Mouse (Mus musculus) kidney, embryonic 16.5 days (tissue): ENCODE results near the gene Usp46. TPM values are rescaled to one million over a fixed set of nuclear protein-coding genes. Genes with fewer than 3 reads are reported as not detected.
A peak's percentile ranks its signal among the peaks of the same experiment; 100 is the strongest.

Experiments
- ATAC-seq: fragments of 200-750 bp; cut with Nextera tagmentation; 2 replicates; pipeline ENCODE4 v1.8.0; 2017; ENCODE audit warnings: moderate TSS enrichment; ENCODE audit not compliant: low FRiP score, low TSS enrichment
- H3K27ac ChIP-seq: fragments of 300-500 bp; sonication (generic); 2 replicates; pipeline ENCODE4 v1.5.1; 2014; ENCODE audit warnings: low read length
- H3K27me3 ChIP-seq: fragments of 300-500 bp; sonication (generic); 2 replicates; pipeline ENCODE4 v1.6.1; 2014; ENCODE audit warnings: low read length, control low read depth, mixed read lengths; ENCODE audit not compliant: insufficient read depth
- H3K36me3 ChIP-seq: fragments of 300-500 bp; sonication (generic); 2 replicates; pipeline ENCODE4 v1.6.1; 2014; ENCODE audit warnings: low read length, control low read depth, mixed read lengths; ENCODE audit not compliant: insufficient read depth
- H3K4me1 ChIP-seq: fragments of 300-500 bp; sonication (generic); 2 replicates; pipeline ENCODE4 v1.6.1; 2014; ENCODE audit warnings: low read length, control low read depth, mixed read lengths; ENCODE audit not compliant: insufficient read depth
- H3K4me2 ChIP-seq: fragments of 300-500 bp; sonication (generic); replicated peaks from 2 replicates; pipeline ENCODE4 v1.6.1; 2014; ENCODE audit warnings: low read depth, low read length
- H3K4me3 ChIP-seq: fragments of 300-500 bp; sonication (generic); 2 replicates; pipeline ENCODE4 v1.5.1; 2014; ENCODE audit warnings: mild to moderate bottlenecking, low read length
- H3K9ac ChIP-seq: fragments of 300-500 bp; sonication (generic); replicated peaks from 2 replicates; pipeline ENCODE4 v1.6.1; 2014; ENCODE audit warnings: low read length
- H3K9me3 ChIP-seq: fragments of 300-500 bp; sonication (generic); 2 replicates; pipeline ENCODE4 v1.6.1; 2016; ENCODE audit warnings: low read length, control low read depth
- WGBS: fragments of 180-500 bp; shearing (Covaris S2); extraction: QIAGEN DNeasy Blood & Tissue Kit; methylation state at CpG from one replicate; pipeline ENCODE4 v1.1.7; 2014; 5-methylcytosine and 5-hydroxymethylcytosine counted together
- polyA plus RNA-seq: library from polyadenylated mRNA; unstranded; fragments of >200 nt; fragmentation: Nextera tagmentation; extraction: Ambion mirVana; gene quantifications from 2 replicates; pipeline ENCODE4 v1.2.1, GENCODE M21; 2015

Usp46 gene
- polyA plus RNA-seq, 1 experiment from 2014 or later = 27.3 TPM

DNA sequence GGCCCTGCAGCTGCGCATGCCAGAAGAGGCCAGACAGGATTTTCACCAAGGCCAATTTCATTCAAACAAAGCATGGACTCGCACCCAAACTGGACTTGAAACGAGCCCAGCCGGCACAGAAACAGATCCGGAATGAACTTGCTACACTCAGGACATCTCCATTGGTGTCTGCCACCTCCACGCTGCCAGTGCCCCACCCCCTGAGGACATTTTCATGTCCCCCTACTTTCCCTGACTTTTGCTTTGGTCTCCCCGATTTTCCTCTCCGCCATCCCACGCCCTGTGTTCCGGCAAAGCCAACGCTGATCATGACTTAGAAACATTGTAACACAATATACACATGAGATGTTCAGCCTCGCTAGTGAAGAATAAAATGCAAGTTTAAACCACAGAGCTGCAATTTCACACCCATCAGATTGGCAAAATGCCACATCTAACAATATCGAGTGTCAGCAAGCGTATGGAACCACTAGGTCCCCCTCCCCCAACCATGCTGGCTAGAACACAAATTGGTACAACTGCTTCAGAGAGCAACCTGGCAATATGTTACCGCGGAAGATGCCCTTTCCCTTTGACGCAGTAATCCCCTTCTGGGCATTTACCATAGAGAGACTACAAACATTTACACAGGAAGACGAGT is 6.7 kb downstream of the Usp46 start:
- no peak for ATAC-seq
- 76% methylated on average over 18 of the region's 18 CpGs for WGBS
- no peaks in the 10 kb centered on the region for H3K27me3 ChIP-seq
- no peak overlapping the region for H3K9ac ChIP-seq
- no peaks in the 10 kb centered on the region for H3K9me3 ChIP-seq
- H3K4me3 ChIP-seq = no peak overlapping the region
- H3K4me2 ChIP-seq = no peak overlapping the region
- H3K27ac ChIP-seq = 0 out of 2 replicates have a peak overlapping the region, but pooled peaks have one; percentile 24
- no peaks in the 10 kb centered on the region for H3K36me3 ChIP-seq
- peaks cover 57% of the 10 kb centered on the region for H3K4me1 ChIP-seq

DNA sequence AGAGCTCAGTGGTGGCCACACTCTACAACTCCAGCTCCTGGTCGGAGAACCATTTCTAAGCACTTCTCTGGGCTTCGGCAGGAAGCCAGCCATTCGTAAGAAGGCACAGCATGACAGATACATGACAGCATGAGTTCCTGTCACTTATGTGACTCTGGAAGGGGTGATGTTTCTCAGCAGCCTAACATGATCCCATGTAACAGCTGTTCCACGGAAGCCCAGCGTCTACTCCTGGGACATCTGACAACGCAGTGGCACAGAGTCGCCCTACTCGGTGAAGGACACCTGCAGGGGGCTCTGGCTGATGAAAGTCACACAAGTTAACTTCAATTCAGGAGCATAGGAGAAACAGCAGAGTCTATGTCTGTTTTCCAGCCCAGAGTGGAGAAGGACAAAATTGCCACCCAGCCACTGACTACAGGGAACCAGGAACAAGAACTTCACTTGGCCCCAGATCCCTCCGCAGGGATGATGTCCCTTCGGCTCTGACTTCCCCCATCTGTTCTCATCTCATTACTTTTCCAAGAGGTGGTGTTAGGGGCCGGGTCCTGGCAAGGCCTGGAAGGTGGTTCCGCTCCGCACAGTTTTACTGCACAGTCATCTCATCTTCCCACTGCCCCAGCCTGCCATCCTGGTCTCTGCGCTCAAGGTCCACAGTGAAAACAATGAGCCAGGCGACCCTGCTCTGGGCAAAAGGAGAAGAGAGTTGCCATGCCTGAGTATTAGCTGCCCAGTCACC is 15.9 kb downstream of the Usp46 start:
- 0 out of 2 replicates have a peak, but pooled peaks have one; percentile 40 for ATAC-seq
- H3K36me3 ChIP-seq = peaks cover 2% of the 10 kb centered on the region; the same call in 1 of the 2 replicates
- H3K27ac ChIP-seq = no peak overlapping the region
- no peak overlapping the region for H3K4me3 ChIP-seq
- no peaks in the 10 kb centered on the region for H3K9me3 ChIP-seq
- 50% methylated on average over 15 of the region's 15 CpGs for WGBS
- H3K4me1 ChIP-seq = peaks cover 19% of the 10 kb centered on the region
- no peaks in the 10 kb centered on the region for H3K27me3 ChIP-seq
- no peak overlapping the region for H3K9ac ChIP-seq
- H3K4me2 ChIP-seq = no peak overlapping the region

DNA sequence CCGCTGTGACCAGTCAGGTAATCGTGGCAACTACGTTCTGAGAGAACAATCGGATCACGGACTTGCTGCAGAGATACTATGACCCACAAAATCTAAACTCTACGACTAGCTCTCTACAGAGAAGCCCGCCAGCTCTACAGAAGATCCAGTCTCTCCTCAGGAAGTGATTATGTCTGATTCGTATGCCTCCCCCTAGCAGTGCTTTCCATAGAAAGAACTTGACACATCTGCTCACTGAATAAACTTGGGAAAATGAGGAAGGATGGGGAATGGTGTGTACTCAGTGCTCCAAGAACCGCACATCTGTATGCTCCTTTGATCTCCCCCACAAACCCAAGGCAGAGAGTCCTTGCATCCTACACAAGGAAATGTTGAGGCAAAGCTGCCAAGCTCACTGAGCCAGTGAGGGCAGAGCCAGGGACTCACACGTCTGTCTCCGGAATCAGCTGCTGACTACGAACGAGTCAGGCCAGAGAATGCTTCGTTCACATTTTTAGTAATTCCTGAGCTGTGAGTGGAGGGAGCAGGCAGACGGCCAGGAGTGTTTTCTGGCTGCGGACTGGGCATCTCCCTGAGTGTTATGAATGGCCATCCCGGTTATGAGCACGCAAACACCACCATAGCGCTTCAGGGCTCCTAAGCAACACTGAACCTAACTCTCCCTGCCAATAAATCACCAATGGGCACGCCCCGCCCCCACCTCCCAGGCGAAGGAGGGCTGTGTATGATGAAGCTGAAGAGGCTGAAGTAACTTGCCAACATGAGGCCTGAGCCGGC is 16.6 kb downstream of the Usp46 start:
- Histone ChIP-seq H3K27ac (no peak overlapping the region), H3K36me3 (peaks cover 4% of the 10 kb centered on the region; the same call in 1 of the 2 replicates), H3K4me3 (no peak overlapping the region), H3K4me2 (no peak overlapping the region), H3K9ac (no peak overlapping the region), H3K9me3 (no peaks in the 10 kb centered on the region), H3K27me3 (no peaks in the 10 kb centered on the region), H3K4me1 (peaks cover 15% of the 10 kb centered on the region)
- WGBS = 65% methylated on average over 23 of the region's 23 CpGs
- ATAC-seq = peak; percentile 16; the same call in 1 of the 2 replicates

DNA sequence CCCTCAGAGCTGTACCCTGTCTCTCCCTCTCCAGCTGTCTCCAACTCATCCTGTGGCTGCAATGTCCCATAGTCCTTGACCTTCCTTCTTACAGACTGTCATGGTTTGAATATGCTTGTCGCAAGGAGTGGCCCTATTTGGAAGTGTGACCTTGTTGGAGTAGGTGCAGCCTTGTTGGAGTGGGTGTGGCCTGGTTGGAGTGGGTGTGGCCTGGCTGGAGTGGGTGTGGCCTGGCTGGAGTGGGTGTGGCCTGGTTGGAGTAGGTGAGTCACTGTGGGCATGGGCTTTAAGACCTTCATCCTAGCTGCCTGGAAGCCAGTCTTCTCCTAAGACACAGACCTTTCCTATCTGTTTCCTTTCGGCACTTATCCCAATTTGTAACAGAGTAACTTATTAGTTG is 17.3 kb downstream of the Usp46 start:
- H3K4me3 ChIP-seq = no peak overlapping the region
- WGBS = 97% methylated on average over 2 of the region's 2 CpGs
- H3K9ac ChIP-seq = no peak overlapping the region
- no peak overlapping the region for H3K27ac ChIP-seq
- peaks cover 4% of the 10 kb centered on the region; the same call in 1 of the 2 replicates for H3K36me3 ChIP-seq
- no peak for ATAC-seq
- peaks cover 16% of the 10 kb centered on the region for H3K4me1 ChIP-seq
- H3K9me3 ChIP-seq = no peaks in the 10 kb centered on the region
- no peaks in the 10 kb centered on the region for H3K27me3 ChIP-seq
- H3K4me2 ChIP-seq = no peak overlapping the region

DNA sequence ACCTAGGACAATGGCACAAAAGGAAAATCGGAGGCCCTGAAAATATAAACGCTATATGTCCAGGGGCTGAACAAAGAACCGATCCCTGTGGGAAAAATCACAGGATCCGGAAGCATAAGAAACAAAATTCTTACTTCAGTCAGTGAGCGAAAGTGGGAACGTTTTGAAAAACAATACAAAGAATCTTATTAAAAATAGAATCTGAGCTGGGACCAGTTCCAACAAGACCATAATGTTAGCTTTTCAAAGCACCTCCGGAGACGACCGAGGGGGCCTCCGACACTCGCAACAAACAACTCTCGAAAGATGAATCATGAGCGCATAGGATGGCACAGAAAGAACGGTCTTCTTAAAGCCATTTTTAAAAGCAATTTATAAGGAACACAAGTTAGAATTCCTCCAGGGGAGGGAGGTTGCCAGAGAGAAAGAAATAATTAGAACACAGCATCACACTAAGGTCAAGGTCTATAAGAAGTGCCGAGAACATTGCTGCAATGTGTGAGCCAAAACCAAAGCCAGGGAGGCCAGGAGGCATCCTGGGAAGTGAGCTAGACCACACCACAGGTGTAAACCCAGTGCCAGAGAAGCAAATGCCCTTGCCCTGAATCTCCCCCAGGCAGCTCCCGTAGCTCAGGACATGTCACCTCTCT is 19.3 kb downstream of the Usp46 start:
- H3K4me2 ChIP-seq = no peak overlapping the region
- no peaks in the 10 kb centered on the region for H3K9me3 ChIP-seq
- H3K36me3 ChIP-seq = peaks cover 4% of the 10 kb centered on the region; the same call in 1 of the 2 replicates
- H3K4me1 ChIP-seq = peaks cover 25% of the 10 kb centered on the region
- ATAC-seq = no peak
- H3K27me3 ChIP-seq = no peaks in the 10 kb centered on the region
- 70% methylated on average over 16 of the region's 16 CpGs for WGBS
- H3K4me3 ChIP-seq = no peak overlapping the region
- H3K9ac ChIP-seq = no peak overlapping the region
- H3K27ac ChIP-seq = no peak overlapping the region

DNA sequence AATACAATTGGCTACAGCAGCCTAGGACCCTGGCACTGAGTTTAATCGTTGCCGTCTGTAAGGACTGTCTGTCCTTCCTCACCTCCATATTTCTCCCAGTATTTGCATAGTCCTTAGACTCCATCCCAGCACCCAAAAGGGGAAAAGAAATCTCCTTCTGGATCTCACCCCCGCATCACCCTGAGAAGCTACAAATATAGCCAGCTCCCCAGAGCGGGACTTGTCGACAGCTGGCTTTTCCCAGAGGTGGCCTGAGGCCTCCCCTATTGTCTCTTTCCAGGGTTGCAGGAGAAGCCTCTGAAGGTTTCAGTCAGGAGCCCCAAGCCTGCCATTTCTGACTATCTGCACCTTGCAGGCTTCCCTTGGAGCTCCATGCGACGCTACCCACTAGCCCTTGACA is 23.6 kb downstream of the Usp46 start:
- no peak for ATAC-seq

DNA sequence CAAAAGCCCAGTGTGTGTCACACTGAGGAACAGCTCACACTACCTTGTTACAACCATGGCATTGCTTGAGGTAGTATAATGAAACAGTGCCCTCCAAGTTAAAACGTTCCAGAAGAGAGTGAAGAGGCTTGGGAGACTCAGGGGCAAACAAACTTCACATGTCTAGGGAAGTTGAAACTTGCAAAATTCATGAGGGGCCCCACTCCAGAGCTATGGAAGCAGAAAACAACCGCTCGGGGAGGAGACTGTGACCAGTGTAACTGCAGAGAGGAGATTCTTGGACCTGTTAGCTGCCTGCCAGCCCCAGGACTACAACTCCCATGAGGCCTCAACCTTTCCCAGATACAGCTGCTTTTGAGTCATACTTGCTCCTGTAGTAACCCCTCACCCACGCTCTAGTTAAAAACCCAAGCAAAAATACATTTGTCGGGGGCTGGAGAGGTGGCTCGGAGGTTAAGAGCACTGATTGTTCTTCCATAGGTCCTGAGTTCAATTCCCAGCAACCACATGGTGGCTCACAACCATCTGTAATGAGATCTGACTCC is 25.4 kb downstream of the Usp46 start:
- H3K4me1 ChIP-seq = peaks cover 22% of the 10 kb centered on the region
- no peak overlapping the region for H3K4me2 ChIP-seq
- H3K27me3 ChIP-seq = no peaks in the 10 kb centered on the region
- no peak for ATAC-seq
- no peak overlapping the region for H3K9ac ChIP-seq
- no peak overlapping the region for H3K27ac ChIP-seq
- H3K4me3 ChIP-seq = no peak overlapping the region
- WGBS = 56% methylated on average over 6 of the region's 6 CpGs
- H3K9me3 ChIP-seq = no peaks in the 10 kb centered on the region
- H3K36me3 ChIP-seq = peaks cover 4% of the 10 kb centered on the region; the same call in 1 of the 2 replicates

More for the DNA sequence above, 23.6 kb downstream of the Usp46 start:
- no peaks in the 10 kb centered on the region for H3K9me3 ChIP-seq
- no peak overlapping the region for H3K9ac ChIP-seq
- H3K27ac ChIP-seq = no peak overlapping the region
- H3K36me3 ChIP-seq = peaks cover 4% of the 10 kb centered on the region; the same call in 1 of the 2 replicates
- no peak overlapping the region for H3K4me3 ChIP-seq
- H3K4me2 ChIP-seq = no peak overlapping the region
- peaks cover 22% of the 10 kb centered on the region for H3K4me1 ChIP-seq
- 68% methylated on average over 7 of the region's 7 CpGs for WGBS
- H3K27me3 ChIP-seq = no peaks in the 10 kb centered on the region

DNA sequence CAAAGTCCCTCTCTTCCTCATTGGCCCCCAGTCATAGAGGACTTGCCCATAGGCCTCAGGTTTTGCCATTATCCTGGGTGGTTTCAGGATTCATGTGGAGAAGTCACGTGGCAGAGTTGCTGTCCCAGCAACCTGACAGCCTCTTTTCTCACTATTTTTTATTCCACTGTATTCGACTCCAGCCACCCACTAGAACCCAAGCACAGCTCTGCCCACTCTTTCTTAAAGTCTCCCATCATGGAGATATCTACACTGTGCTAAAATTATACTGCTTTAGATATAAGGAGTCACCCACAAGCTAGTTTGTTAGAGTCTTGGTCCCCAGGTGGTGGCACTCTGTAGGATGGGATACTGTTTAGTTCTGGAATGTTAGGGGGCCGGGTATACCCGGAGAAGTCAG is 27.7 kb downstream of the Usp46 start:
- H3K9me3 ChIP-seq = no peaks in the 10 kb centered on the region

DNA sequence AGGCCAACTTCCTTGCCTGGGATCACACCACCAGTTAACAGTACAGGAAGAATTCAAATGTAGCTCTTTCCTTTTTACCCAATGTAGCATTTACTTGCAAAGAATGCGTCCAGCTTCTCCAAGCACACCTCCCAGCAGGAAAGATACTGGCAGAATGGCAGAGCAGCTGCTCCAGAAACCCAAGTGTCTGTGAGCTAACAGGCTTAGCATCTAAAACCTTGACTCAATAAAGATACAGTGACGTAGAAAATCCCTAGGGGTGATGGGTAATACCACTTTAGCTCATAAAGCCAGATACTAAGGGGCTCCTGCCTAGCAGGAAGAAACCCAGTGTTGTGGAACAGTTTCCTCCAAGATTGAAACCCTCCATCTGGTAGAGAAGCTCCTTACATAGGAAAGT is 32.8 kb downstream of the Usp46 start:
- Histone ChIP-seq H3K4me2 (no peak overlapping the region), H3K27me3 (no peaks in the 10 kb centered on the region), H3K4me1 (0 out of 2 replicates have a peak, but pooled peaks cover 2% of the 10 kb centered on the region), H3K9ac (no peak overlapping the region), H3K27ac (no peak overlapping the region), H3K4me3 (no peak overlapping the region), H3K9me3 (no peaks in the 10 kb centered on the region), H3K36me3 (peaks cover 24% of the 10 kb centered on the region)
- 85% methylated on average over 2 of the region's 2 CpGs for WGBS
- no peak for ATAC-seq

More for the DNA sequence above, 27.7 kb downstream of the Usp46 start:
- Histone ChIP-seq H3K4me1 (peaks cover 18% of the 10 kb centered on the region), H3K36me3 (peaks cover 14% of the 10 kb centered on the region), H3K4me2 (no peak overlapping the region), H3K27ac (no peak overlapping the region), H3K27me3 (no peaks in the 10 kb centered on the region), H3K4me3 (no peak overlapping the region), H3K9ac (no peak overlapping the region)
- ATAC-seq = no peak
- WGBS = 96% methylated on average over 4 of the region's 4 CpGs
